Mouse (Mus musculus) C2C12 (cell line): Measurements from ENCODE around the gene Cphx3. TPM values are rescaled to one million over a fixed set of nuclear protein-coding genes. Genes with fewer than 3 reads are reported as not detected.
"Not testable (repeated sequence)": the region's sequence is repeated elsewhere in the genome, so short reads cannot be mapped to it uniquely, and the experiment has no call there.

ENCODE experiments used
- H3K27me3 ChIP-seq: one replicate; pipeline ENCODE4 v1.6.1; 2011; ENCODE audit not compliant: control insufficient read depth, insufficient read depth, insufficient read length
- H3K36me3 ChIP-seq: one replicate; pipeline ENCODE4 v1.6.1; 2011; ENCODE audit not compliant: control insufficient read depth, insufficient read depth
- H3K4me3 ChIP-seq: one replicate; pipeline ENCODE4 v1.5.1; 2011; ENCODE audit warnings: mild to moderate bottlenecking, control low read depth; ENCODE audit not compliant: poor library complexity, insufficient read depth, severe bottlenecking
- H3K79me2 ChIP-seq: one replicate; pipeline ENCODE4 v1.6.1; 2011; ENCODE audit not compliant: control insufficient read depth, insufficient read depth
- H3K79me3 ChIP-seq: one replicate; pipeline ENCODE4 v1.6.1; 2011; ENCODE audit warnings: low read depth, control low read depth
- H3ac ChIP-seq: one replicate; pipeline ENCODE3; 2011; ENCODE audit warnings: low read depth; ENCODE audit not compliant: control insufficient read depth, insufficient read length
- long read RNA-seq, 2 experiments: library from polyadenylated mRNA; unstranded; transcript quantifications; one replicate each; pipeline ENCODE4 v2.0.0; 2019 to 2020
- polyA plus RNA-seq: library from polyadenylated mRNA; unstranded; fragments of >200 nt; fragmentation: generic; extraction: Trizol; gene quantifications from one replicate; pipeline ENCODE4 v1.2.1, GENCODE M21; 2012; ENCODE audit warnings: missing spikeins

Gene Cphx3
- polyA plus RNA-seq, result not detected
- long read RNA-seq, experiment 1, partial matches to known transcripts, result 0 of 1 reads
- long read RNA-seq, experiment 1, other reads (novel, unspliced or antisense), result 1 of 1 reads
- long read RNA-seq, experiment 2, result 0 reads

DNA sequence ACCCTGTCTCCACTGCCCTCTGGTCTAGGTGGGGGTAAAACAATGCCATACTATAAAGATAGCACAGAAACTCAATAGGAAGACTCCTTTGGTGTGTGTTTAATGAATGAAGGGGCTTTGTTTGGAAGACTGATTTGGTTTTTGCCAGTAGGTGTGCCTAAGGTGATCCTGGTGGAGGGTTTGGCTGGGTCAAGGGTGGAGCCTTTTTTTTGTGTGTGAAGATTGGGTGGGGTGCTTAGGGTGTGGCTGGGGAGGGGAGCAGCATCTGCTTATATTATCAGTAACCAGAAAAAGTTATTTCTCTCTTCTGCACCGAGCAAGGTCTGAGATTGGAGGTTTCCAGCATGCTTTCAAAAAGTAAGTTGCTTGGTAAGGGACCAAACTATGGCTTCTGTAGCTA, at the start of gene Cphx3:
TSS of gene Cphx3 (plus strand) at position 301 of the 400 bp plus-strand sequence.
- H3K27me3 ChIP-seq, H3K36me3 ChIP-seq, H3K79me2 ChIP-seq, H3K79me3 ChIP-seq, H3K4me3 ChIP-seq, H3ac ChIP-seq: not testable (repeated sequence)

- not testable (repeated sequence) for H3K79me3 ChIP-seq, H3K4me3 ChIP-seq
Measured at GRCm38 (mm10) chr14:26034364-26034763, 47.7 kb upstream of the Cphx3 start.

DNA sequence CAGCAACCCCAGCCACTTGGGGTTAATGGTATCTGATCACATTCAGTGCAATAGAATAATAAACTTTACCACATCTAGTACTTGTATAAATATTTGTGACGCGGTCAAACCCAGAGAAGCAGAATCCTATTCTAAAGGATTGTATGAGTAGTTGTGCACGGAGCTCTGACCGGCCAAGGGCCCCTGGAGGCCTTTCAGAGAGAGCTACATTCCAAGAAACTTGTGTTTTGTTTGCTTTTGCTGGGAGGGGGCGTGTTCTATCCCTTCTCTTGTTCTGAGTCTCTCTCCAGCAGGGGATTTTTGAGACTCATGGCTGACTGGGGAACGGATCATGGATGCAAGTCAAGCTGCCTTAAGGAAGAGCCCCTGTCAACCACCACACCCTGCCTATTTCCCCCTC, 46.7 kb upstream of the Cphx3 start:
- not testable (repeated sequence) for H3K27me3 ChIP-seq, H3K4me3 ChIP-seq, H3K79me2 ChIP-seq, H3K36me3 ChIP-seq, H3ac ChIP-seq, H3K79me3 ChIP-seq

More at GRCm38 (mm10) chr14:26034364-26034763, 47.7 kb upstream of the Cphx3 start:
- H3K36me3 ChIP-seq, H3ac ChIP-seq, H3K79me2 ChIP-seq, H3K27me3 ChIP-seq: not testable (repeated sequence)

- not testable (repeated sequence) for H3K36me3 ChIP-seq, H3K79me2 ChIP-seq, H3K27me3 ChIP-seq, H3ac ChIP-seq, H3K79me3 ChIP-seq, H3K4me3 ChIP-seq
Measured at GRCm38 (mm10) chr14:26042611-26043010, 39.5 kb upstream of the Cphx3 start, which contains the start of gene Gm9780. Gm9780 (minus strand) TSS chr14:26042711.

DNA sequence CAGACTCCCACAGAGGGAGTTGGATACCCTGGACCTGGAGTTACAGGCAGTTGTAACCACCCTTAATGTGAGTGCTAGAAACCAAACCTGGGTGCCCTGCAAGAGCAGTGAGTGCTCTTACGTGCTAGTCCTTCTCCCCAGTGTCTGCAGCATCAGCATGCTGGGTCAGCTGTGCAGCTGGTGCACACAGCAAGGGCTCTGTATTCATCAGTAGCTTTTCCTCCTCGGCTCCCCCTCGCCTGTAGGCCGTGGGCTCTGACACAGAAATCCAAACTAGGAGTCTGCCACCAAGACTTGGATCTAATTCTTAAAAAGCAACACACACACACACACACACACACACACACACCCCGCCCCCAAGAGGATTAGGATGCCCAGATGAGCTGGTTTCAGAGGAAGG, 37.1 kb upstream of the Cphx3 start:
- H3K4me3 ChIP-seq, H3K79me3 ChIP-seq, H3K27me3 ChIP-seq, H3ac ChIP-seq, H3K36me3 ChIP-seq, H3K79me2 ChIP-seq: not testable (repeated sequence)

DNA sequence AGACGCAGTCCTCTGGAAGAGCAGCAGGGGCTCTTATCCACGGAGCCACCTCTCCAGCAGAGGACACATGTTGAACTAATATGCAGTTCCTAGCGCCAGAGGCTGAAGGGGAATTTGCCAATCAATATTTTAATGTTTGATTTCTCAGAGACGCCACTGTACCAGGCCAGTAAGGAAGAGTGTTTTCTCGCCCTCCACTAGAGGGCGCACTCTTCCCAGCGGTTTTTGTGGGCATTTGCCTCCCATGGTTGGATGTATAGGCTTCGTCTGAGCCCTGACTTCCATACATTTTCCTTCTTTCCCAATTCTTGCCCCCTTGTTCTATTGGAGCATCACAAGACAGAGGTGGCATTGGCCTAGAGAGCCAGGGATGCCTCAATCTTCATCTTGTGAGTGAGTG, 35.1 kb upstream of the Cphx3 start:
- not testable (repeated sequence) for H3K79me2 ChIP-seq, H3ac ChIP-seq, H3K4me3 ChIP-seq, H3K79me3 ChIP-seq, H3K27me3 ChIP-seq, H3K36me3 ChIP-seq

- not testable (repeated sequence) for H3K79me2 ChIP-seq, H3ac ChIP-seq, H3K4me3 ChIP-seq, H3K27me3 ChIP-seq, H3K36me3 ChIP-seq, H3K79me3 ChIP-seq
Measured at GRCm38 (mm10) chr14:26048767-26049166, 33.3 kb upstream of the Cphx3 start.

GRCm38 (mm10) chr14:26058184-26058583, 23.9 kb upstream of the Cphx3 start:
- H3K79me2 ChIP-seq, H3K27me3 ChIP-seq, H3K36me3 ChIP-seq, H3K79me3 ChIP-seq, H3ac ChIP-seq, H3K4me3 ChIP-seq: not testable (repeated sequence)

GRCm38 (mm10) chr14:26059362-26059761, 22.7 kb upstream of the Cphx3 start:
- H3K36me3 ChIP-seq, H3K4me3 ChIP-seq, H3K79me3 ChIP-seq, H3K79me2 ChIP-seq, H3K27me3 ChIP-seq, H3ac ChIP-seq: not testable (repeated sequence)

GRCm38 (mm10) chr14:26066574-26067324, 15.3 kb upstream of the Cphx3 start:
- H3ac ChIP-seq, H3K79me3 ChIP-seq, H3K36me3 ChIP-seq, H3K4me3 ChIP-seq, H3K79me2 ChIP-seq, H3K27me3 ChIP-seq: not testable (repeated sequence)

GRCm38 (mm10) chr14:26067325-26067633, 14.8 kb upstream of the Cphx3 start, which contains the start of gene Tmem254c:
Tmem254c (minus strand) TSS chr14:26067355.
- not testable (repeated sequence) for H3ac ChIP-seq, H3K79me2 ChIP-seq, H3K4me3 ChIP-seq, H3K36me3 ChIP-seq, H3K79me3 ChIP-seq, H3K27me3 ChIP-seq
